Mouse (Mus musculus) MEL-GATA-1-ER (cell line): ENCODE measurements around the gene Zcchc17.

Experiments
- DNase-seq: peaks from one replicate; pipeline ENCODE4 v3.0.0-alpha.2; 2012; ENCODE audit warnings: low read depth; ENCODE audit errors: extremely low read depth

Gene Zcchc17

GRCm38 (mm10) chr4:130286531-130286930 lies 73.2 kb downstream of the Zcchc17 start:
- no peak for DNase-seq

GRCm38 (mm10) chr4:130283826-130284225 lies 75.9 kb downstream of the Zcchc17 start:
- no peak for DNase-seq

GRCm38 (mm10) chr4:130282856-130283255 lies 76.9 kb downstream of the Zcchc17 start:
- DNase-seq = no peak

GRCm38 (mm10) chr4:130279105-130279504 lies 80.6 kb downstream of the Zcchc17 start, which contains the start of gene Serinc2:
Gene Serinc2 (minus strand): TSS chr4:130279205.
- DNase-seq = no peak

GRCm38 (mm10) chr4:130276573-130277176 lies 83.1 kb downstream of the Zcchc17 start:
- no peak for DNase-seq

GRCm38 (mm10) chr4:130275823-130276105 lies 84.0 kb downstream of the Zcchc17 start:
- DNase-seq = no peak

GRCm38 (mm10) chr4:130275016-130275822 lies 84.5 kb downstream of the Zcchc17 start:
- no peak for DNase-seq

GRCm38 (mm10) chr4:130274346-130275015 lies 85.3 kb downstream of the Zcchc17 start:
- DNase-seq = no peak

- DNase-seq = no peak
These were observed 85.9 kb downstream of the Zcchc17 start for GRCm38 (mm10) chr4:130273698-130274345.

- DNase-seq = no peak
These were observed 89.0 kb downstream of the Zcchc17 start for GRCm38 (mm10) chr4:130270611-130271347.

GRCm38 (mm10) chr4:130270089-130270488 lies 89.7 kb downstream of the Zcchc17 start:
- DNase-seq = no peak

- no peak for DNase-seq
These were observed 91.0 kb downstream of the Zcchc17 start for GRCm38 (mm10) chr4:130268736-130269135.

- no peak for DNase-seq
These were observed 92.7 kb downstream of the Zcchc17 start for GRCm38 (mm10) chr4:130267069-130267468.

GRCm38 (mm10) chr4:130266601-130267000 lies 93.1 kb downstream of the Zcchc17 start:
- DNase-seq = no peak
